Mouse (Mus musculus) adrenal gland, adult (tissue): ENCODE data around the gene Fads6.
A peak's percentile ranks its signal among the peaks of the same experiment; 100 is the strongest.

Experiments used
- DNase-seq, 2 experiments: peaks; one replicate each; pipeline ENCODE4 v3.0.0; 2022 to 2023; ENCODE audit warnings: low spot score in 1 of 2; ENCODE audit not compliant: inconsistent age in 2 of 2

The Fads6 gene

DNA sequence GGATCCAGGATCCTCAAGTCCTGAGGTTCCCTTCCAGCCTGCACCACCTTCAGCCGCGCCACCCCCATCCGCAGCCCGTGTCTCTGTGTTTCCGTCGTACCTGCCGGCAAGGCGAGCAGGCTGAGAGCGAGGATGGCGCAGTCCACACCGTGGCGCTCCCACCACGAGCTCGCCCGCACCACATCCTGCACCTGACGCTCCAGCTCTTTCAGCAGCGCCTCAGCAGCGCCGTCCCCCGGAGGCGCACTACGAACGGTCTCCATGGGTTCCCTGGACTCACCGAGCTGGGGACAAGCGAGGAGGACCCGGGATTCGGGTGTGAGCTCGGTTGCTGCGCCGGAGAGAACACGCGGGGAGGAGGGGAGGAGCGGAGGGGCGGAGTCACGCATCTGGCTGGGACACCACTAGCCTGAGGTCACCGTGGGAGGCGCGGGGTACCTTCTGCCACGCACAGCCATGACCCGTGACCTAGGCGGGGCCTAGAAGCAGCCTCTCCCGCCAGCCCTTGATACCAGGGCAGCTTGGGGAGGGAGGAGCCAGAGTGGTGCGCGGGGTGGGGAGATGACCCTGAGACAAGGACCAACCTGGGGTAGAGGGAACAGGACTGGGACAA, at the start of gene Fads6:
TSS of gene Fads6 (minus strand) at position 450 of the 613 bp plus-strand sequence.
- peak; percentile 95 for DNase-seq

DNA sequence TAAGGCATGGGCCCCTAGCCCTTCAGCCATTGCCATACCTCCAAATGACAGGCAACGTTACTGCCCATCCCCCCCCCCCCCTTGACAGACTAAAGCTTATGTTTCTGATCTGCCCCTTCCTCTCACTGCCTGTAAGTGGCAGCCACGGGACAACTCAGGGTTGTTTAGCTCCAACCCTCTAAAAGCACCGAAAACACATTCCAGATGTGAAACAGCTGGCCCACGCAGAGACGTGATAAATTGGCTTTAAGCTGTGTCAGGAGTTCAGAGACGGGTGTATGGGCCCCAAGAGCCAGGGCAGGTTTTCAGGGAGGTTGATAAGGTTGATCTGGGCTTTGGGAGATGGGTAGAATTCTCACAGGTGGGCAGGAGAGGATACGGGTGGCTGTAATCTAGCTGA, 48.1 kb upstream of the Fads6 start:
- no peak for DNase-seq

- no peak for DNase-seq
Observed at GRCm38 (mm10) chr11:115344967-115345366, 47.5 kb upstream of the Fads6 start.

DNA sequence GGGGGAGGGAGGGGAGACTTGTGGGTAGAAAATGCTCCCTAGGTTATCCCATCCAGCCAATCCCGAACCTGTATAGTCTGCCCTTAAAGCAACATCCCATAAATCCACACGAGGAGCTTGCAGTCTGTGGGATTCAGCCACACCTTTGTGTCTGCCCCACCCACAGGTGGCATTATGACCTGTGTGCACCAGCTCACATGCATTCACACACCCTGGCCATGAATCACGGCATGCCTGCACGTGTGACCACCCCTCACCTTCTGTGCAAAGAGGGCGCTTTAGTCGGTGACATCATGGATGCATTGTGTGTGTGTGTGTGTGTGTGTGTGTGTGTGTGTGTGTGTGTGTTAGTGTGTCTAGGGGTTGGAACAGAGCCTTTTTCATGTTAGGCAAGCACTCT, 44.4 kb upstream of the Fads6 start:
- DNase-seq: no peak

- no peak for DNase-seq
Observed at GRCm38 (mm10) chr11:115341246-115341645, 43.8 kb upstream of the Fads6 start.

DNA sequence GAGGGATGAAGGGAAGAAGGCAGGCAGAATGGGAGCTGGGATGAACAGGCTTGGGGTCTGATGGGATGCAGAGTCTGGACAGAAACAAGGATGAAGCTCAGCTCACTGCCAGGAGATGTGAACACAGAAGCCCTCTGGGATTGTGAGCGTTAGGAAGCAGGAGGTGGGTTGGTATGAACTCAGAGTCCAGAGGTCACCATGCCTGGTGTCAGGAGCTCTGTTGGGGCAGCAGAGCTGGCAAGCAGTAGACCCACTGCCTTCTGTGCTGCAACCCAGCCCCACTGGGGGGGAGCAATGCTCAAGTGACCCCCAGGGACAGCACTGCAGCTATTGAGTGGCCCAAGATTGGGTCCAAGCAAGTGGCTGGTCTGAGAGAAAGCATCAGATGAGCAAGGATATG, 40.4 kb upstream of the Fads6 start:
- DNase-seq: no peak

DNA sequence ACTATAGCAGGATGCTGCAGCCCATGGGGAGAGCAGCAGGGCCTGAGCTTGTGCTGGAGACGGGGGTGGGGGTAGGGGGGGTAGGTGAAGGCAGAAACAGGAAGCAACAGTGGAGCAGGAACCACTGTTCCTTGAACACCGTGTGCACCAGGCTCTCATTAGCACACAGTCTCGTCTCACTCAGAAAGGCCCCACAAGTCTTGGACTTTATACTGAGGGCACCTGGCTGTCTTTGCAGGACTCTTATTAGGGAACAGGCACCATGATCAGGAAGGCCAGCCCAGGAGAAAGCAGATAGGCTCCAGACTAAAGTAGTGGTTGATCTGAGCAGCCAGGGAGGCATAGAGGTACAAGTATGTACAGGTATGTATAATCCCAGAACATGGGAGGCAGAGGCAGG, 39.9 kb upstream of the Fads6 start:
- no peak for DNase-seq

DNA sequence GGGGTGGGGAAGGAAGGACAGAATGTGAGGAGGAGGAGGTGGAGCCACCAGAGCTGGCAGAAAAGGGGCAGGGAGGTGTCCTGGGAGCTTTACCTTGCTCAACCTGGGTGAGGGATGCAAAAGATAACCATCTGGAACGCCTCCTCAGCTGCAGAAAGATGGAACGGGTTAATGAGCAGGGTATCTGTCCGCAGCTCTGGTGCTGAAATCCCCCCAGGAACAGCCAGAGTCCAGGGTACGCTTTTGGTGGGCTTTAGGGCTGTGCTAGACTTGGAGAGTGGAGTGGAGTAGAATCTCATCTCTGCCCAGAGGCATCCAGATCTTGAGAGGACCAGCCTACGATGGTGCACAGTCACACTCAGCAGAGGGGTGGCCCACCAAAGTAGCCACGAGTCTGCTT, 38.7 kb upstream of the Fads6 start:
- no peak for DNase-seq

DNA sequence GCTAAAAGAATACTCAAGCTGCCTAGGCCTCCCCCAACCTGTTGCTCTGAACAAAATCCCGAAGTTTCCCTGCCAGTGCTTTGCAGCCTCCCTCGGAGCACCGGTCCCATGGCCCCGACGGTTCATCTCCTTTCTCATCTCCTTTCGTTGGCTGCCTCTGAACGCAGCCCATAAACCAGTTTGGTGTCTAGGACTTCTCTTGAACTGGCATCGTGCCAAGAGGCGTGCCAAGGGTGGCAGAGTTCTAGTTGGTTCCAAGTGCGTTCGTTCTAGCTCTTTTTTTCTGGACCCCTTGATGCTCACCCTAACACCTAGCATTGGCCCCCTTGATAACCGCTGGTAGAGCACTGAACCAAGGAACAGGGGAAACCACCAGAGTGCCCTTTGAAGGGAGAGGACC, 37.8 kb upstream of the Fads6 start:
- DNase-seq: peak in 1 of 2 experiments; percentile 63

- no peak for DNase-seq
Observed at GRCm38 (mm10) chr11:115334531-115334930, 37.1 kb upstream of the Fads6 start, which contains the start of gene Otop3. Gene Otop3 (plus strand): TSS chr11:115334731.

DNA sequence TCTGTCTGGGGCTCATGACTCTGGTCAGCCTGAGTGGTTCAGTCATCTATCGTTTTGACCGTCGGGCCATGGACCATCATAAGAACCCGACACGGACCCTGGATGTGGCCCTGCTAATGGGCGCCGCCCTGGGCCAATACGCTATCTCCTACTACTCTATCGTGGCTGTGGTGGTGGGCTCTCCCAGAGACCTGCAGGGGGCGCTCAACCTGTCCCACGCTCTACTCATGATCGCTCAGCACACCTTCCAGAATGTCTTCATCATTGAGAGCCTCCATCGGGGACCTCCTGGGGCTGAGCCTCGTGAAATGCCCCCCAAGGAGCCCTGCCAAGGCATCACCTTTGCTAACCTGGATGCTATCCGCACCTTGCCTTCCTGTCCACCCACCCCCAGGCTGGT, 31.9 kb upstream of the Fads6 start:
- no peak for DNase-seq

GRCm38 (mm10) chr11:115326730-115327129, 29.3 kb upstream of the Fads6 start:
- no peak for DNase-seq

- no peak for DNase-seq
Observed at GRCm38 (mm10) chr11:115323354-115323753, 25.9 kb upstream of the Fads6 start.

GRCm38 (mm10) chr11:115321906-115322693, 24.6 kb upstream of the Fads6 start, which contains the start of gene Ush1g:
Gene Ush1g (minus strand): TSS chr11:115322041.
- peak; percentile 51 to 78 for DNase-seq

GRCm38 (mm10) chr11:115319704-115320383, 22.4 kb upstream of the Fads6 start:
- DNase-seq: no peak

GRCm38 (mm10) chr11:115318245-115319027, 21.0 kb upstream of the Fads6 start:
- DNase-seq: peak in 1 of 2 experiments; percentile 53

- no peak for DNase-seq
Observed at GRCm38 (mm10) chr11:115317204-115317603, 19.7 kb upstream of the Fads6 start.

DNA sequence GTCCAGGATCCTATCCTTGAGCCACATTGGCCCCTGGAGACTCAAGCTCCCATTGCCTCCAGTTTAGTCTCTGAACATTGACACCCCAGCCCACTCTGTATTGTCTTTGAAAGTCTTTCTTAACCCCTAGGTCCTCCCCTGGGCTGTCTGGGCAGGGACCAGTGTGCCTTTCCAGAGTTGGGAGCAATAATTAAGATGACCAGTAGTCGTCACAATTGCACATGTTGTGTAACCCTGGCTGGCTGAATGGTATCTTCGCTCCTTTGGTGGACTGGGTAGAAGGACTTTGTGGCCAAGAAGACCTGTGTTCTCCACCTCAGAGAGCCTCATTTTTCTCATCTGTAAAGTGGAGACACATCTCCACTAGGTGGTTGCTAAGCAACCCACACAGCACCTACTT, 16.8 kb upstream of the Fads6 start:
- DNase-seq: peak in 1 of 2 experiments; percentile 67

- DNase-seq: no peak
Observed at GRCm38 (mm10) chr11:115308781-115309180, 11.3 kb upstream of the Fads6 start.

DNA sequence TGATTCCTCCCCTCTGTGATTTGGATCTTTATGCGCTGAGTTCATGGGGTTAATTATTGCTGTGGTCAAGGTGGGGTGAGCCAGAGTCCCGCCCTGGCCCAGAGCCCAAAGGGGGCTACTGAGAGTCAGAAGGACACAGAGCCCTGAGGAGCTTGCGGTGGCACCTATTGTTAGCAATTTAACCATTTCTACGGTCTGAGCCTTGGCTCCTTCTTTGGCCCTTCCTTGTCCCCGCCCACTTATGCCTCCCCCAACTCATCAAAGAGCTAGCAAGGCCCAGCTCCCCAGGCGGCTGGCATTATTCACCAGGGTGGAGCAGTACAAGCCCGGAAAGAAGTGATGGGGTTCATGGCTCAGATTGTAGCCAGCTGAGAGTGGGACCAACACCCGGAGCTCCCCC, 9.4 kb upstream of the Fads6 start, which contains the start of gene Otop2:
TSS of gene Otop2 (plus strand) at position 301 of the 400 bp plus-strand sequence.
- no peak for DNase-seq

GRCm38 (mm10) chr11:115303167-115303566, 5.7 kb upstream of the Fads6 start:
- peak in 1 of 2 experiments; percentile 66 for DNase-seq
